Comparison of ENCODE assay signal across 8 mouse cellular contexts in genomic region chr8:104145981-104146689, GRCm38 (mm10). TPM values are rescaled to one million over a fixed set of nuclear protein-coding genes. Genes with fewer than 3 reads are reported as not detected.
A peak's percentile ranks its signal among the peaks of the same experiment; 100 is the strongest.
DNase-seq lines count a peak whose midpoint lies in the region; ATAC-seq lines count a peak whose summit lies in the region.

No protein-coding gene starts in this region.

- DNase-seq in MEL-GATA-1-ER (ENCODE audit: extremely low read depth, low read depth), result peak; percentile 18
- DNase-seq in cerebellum, adult 11-12 months, result peak; percentile 48
- peak; percentile 87 for DNase-seq in hindbrain, embryonic 10.5 days (ENCODE audit: low spot score)
- peak; percentile 56 to 89 for DNase-seq in layer of hippocampus, adult 8-10 months (ENCODE audit: low spot score in 2 of 2)
- DNase-seq in ovary, postnatal 36 days (ENCODE audit: low spot score), result peak; percentile 83
- DNase-seq in thymus, postnatal 10 days (ENCODE audit: low spot score in 2 of 2), result peak; percentile 42 to 81

- no peak overlapping the region for H3K9ac ChIP-seq in lung, embryonic 16.5 days (ENCODE audit: low read length)

- ATAC-seq in frontal cortex, adult (ENCODE audit: low TSS enrichment), result peak; percentile 93
- ATAC-seq in lung, embryonic 16.5 days (ENCODE audit: low read depth), result peak; percentile 73; the same call in 1 of the 2 replicates

- H3K4me1 ChIP-seq in hindbrain, embryonic 10.5 days (replicated peaks), result peaks cover 4% of the 10 kb centered on the region; the same call in 1 of the 2 replicates
- H3K4me1 ChIP-seq in lung, embryonic 16.5 days (replicated peaks; ENCODE audit: control insufficient read depth, insufficient read depth, low read length), result 0 out of 2 replicates have a peak, but pooled peaks cover 3% of the 10 kb centered on the region

- H3K4me3 ChIP-seq in hindbrain, embryonic 10.5 days, result no peak overlapping the region
- no peak overlapping the region for H3K4me3 ChIP-seq in lung, embryonic 16.5 days (ENCODE audit: low read length)

- H3K27ac ChIP-seq in hindbrain, embryonic 10.5 days, result no peak overlapping the region
- H3K27ac ChIP-seq in lung, embryonic 16.5 days (ENCODE audit: low read length), result no peak overlapping the region

- no peak overlapping the region for H3K4me2 ChIP-seq in lung, embryonic 16.5 days (ENCODE audit: low read depth, low read length)

- H3K9me3 ChIP-seq in hindbrain, embryonic 10.5 days, result no peaks in the 10 kb centered on the region
- H3K9me3 ChIP-seq in lung, embryonic 16.5 days (ENCODE audit: control insufficient read depth, low read length), result no peaks in the 10 kb centered on the region

- H3K36me3 ChIP-seq in hindbrain, embryonic 10.5 days, result no peaks in the 10 kb centered on the region
- no peaks in the 10 kb centered on the region for H3K36me3 ChIP-seq in lung, embryonic 16.5 days (ENCODE audit: control insufficient read depth, insufficient read depth, low read length)

- no peaks in the 10 kb centered on the region for H3K27me3 ChIP-seq in hindbrain, embryonic 10.5 days (ENCODE audit: insufficient read depth, poor library complexity, severe bottlenecking)
- H3K27me3 ChIP-seq in lung, embryonic 16.5 days (ENCODE audit: control insufficient read depth, insufficient read depth, low read depth, low read length), result no peaks in the 10 kb centered on the region

- WGBS in hindbrain, embryonic 10.5 days, result 32% methylated on average over 15 of the region's 15 CpGs
- 31% methylated on average over 15 of the region's 15 CpGs for WGBS in lung, embryonic 16.5 days

RNA-seq across cellular contexts. Expression of gene Bean1, which starts 24.1 kb away (rescaled TPM):
- 0.15 and 0.85 TPM in 2 replicates for polyA plus RNA-seq in hindbrain, embryonic 10.5 days (2016; fragmentation: Nextera tagmentation; extraction: Ambion mirVana)
- 1 to 10 TPM; 5.6 to 8.5 (median 6.2) TPM for total RNA-seq in layer of hippocampus, adult 8-10 months (2022)
- polyA plus RNA-seq in lung, embryonic 16.5 days (2015; fragmentation: Nextera tagmentation; extraction: Ambion mirVana), result 0.57 and 0.62 TPM in 2 replicates

RNA-seq across cellular contexts. Expression of gene Cdh5, which starts 44.7 kb away (rescaled TPM):
- polyA plus RNA-seq in hindbrain, embryonic 10.5 days (2016; fragmentation: Nextera tagmentation; extraction: Ambion mirVana), result 13.2 and 14.6 TPM in 2 replicates
- total RNA-seq in layer of hippocampus, adult 8-10 months (2022), result 10 to 100 TPM in 1 of 4 experiments, 1 to 10 TPM in 3; 9.3 to 10.4 (median 9.7) TPM
- polyA plus RNA-seq in lung, embryonic 16.5 days (2015; fragmentation: Nextera tagmentation; extraction: Ambion mirVana), result 77.5 and 84.0 TPM in 2 replicates

Comparison
In these comparisons a context has a peak if more than half of its experiments do, and no peak if none do; other contexts are left out.
1. DNase-seq: peak in every context shown above with its lines; median percentile 87 in hindbrain, embryonic 10.5 days; 83 in ovary, postnatal 36 days; 72 in layer of hippocampus, adult 8-10 months; 62 in thymus, postnatal 10 days; 48 in cerebellum, adult 11-12 months; 18 in MEL-GATA-1-ER.